Mouse (Mus musculus) heart, embryonic 15.5 days (tissue): ENCODE results near the gene Prss47. TPM values are rescaled to one million over a fixed set of nuclear protein-coding genes. Genes with fewer than 3 reads are reported as not detected.

Experiments used
- ATAC-seq: fragments of 200-750 bp; cut with Nextera tagmentation; replicated peaks from 2 replicates; pipeline ENCODE4 v1.8.0; 2017; ENCODE audit warnings: low read depth, moderate TSS enrichment; ENCODE audit not compliant: insufficient number of reproducible peaks, insufficient read depth, low FRiP score
- H3K27ac ChIP-seq: fragments of 300-500 bp; sonication (generic); 2 replicates; pipeline ENCODE4 v1.5.1; 2015; ENCODE audit warnings: mild to moderate bottlenecking, inconsistent platforms
- H3K27me3 ChIP-seq: fragments of 300-500 bp; sonication (generic); 2 replicates; pipeline ENCODE4 v1.6.1; 2015; ENCODE audit warnings: inconsistent platforms
- H3K36me3 ChIP-seq: fragments of 300-500 bp; sonication (generic); 2 replicates; pipeline ENCODE4 v1.6.1; 2015; ENCODE audit warnings: mild to moderate bottlenecking, inconsistent platforms
- H3K4me1 ChIP-seq: fragments of 300-500 bp; sonication (generic); replicated peaks from 2 replicates; pipeline ENCODE4 v1.6.1; 2015; ENCODE audit warnings: inconsistent platforms
- H3K4me2 ChIP-seq: fragments of 300-500 bp; sonication (generic); 2 replicates; pipeline ENCODE4 v1.6.1; 2015; ENCODE audit warnings: inconsistent platforms, mild to moderate bottlenecking, moderate library complexity
- H3K4me3 ChIP-seq: fragments of 300-500 bp; sonication (generic); 2 replicates; pipeline ENCODE4 v1.5.1; 2015; ENCODE audit warnings: mild to moderate bottlenecking, inconsistent platforms
- H3K9ac ChIP-seq: fragments of 300-500 bp; sonication (generic); 2 replicates; pipeline ENCODE4 v1.6.1; 2015; ENCODE audit warnings: mild to moderate bottlenecking, inconsistent platforms
- H3K9me3 ChIP-seq: fragments of 300-500 bp; sonication (generic); replicated peaks from 2 replicates; pipeline ENCODE4 v1.6.1; 2016; ENCODE audit warnings: inconsistent platforms
- WGBS: fragments of 180-500 bp; shearing (Covaris S2); methylation state at CpG from one replicate; pipeline ENCODE4 v1.1.7; 2015; ENCODE audit warnings: mixed read lengths; 5-methylcytosine and 5-hydroxymethylcytosine counted together
- polyA plus RNA-seq: library from polyadenylated mRNA; unstranded; fragments of >200 nt; fragmentation: Nextera tagmentation; extraction: Ambion mirVana; gene quantifications from 2 replicates; pipeline ENCODE4 v1.2.1, GENCODE M21; 2015

Gene Prss47
- polyA plus RNA-seq = not detected in 2 replicates

- H3K36me3 ChIP-seq = no peaks in the 10 kb centered on the region
- no peak within 1 kb of the TSS for H3K4me3 ChIP-seq
- no peaks in the 10 kb centered on the region for H3K4me1 ChIP-seq
- ATAC-seq = no peak
- 78% methylated on average over 9 of the region's 9 CpGs for WGBS
- H3K9ac ChIP-seq = no peak within 1 kb of the TSS
- H3K4me2 ChIP-seq = no peak within 1 kb of the TSS
- H3K27me3 ChIP-seq = no peaks in the 10 kb centered on the region
- no peak within 1 kb of the TSS for H3K27ac ChIP-seq
- H3K9me3 ChIP-seq = no peaks in the 10 kb centered on the region; the same call in 1 of the 2 replicates
These were observed at the start of gene Prss47 for GRCm38 (mm10) chr13:65052660-65053059. Gene Prss47, minus strand, starts transcription at chr13:65052760.

GRCm38 (mm10) chr13:65101232-65101631, 48.7 kb upstream of the Prss47 start:
- Histone ChIP-seq H3K9me3 (no peaks in the 10 kb centered on the region; the same call in 1 of the 2 replicates), H3K27ac (no peak overlapping the region), H3K4me2 (no peak overlapping the region), H3K4me1 (no peaks in the 10 kb centered on the region), H3K36me3 (no peaks in the 10 kb centered on the region), H3K9ac (no peak overlapping the region), H3K27me3 (no peaks in the 10 kb centered on the region), H3K4me3 (no peak overlapping the region)
- ATAC-seq = no peak
- 89% methylated on average over 3 of the region's 3 CpGs for WGBS

- Histone ChIP-seq H3K4me2 (no peak overlapping the region), H3K36me3 (no peaks in the 10 kb centered on the region), H3K4me3 (no peak overlapping the region), H3K9me3 (no peaks in the 10 kb centered on the region; the same call in 1 of the 2 replicates), H3K9ac (no peak overlapping the region), H3K27ac (no peak overlapping the region), H3K4me1 (no peaks in the 10 kb centered on the region), H3K27me3 (no peaks in the 10 kb centered on the region)
- ATAC-seq = no peak
- 92% methylated on average over 9 of the region's 9 CpGs for WGBS
These were observed 48.1 kb upstream of the Prss47 start for GRCm38 (mm10) chr13:65100678-65101077.

DNA sequence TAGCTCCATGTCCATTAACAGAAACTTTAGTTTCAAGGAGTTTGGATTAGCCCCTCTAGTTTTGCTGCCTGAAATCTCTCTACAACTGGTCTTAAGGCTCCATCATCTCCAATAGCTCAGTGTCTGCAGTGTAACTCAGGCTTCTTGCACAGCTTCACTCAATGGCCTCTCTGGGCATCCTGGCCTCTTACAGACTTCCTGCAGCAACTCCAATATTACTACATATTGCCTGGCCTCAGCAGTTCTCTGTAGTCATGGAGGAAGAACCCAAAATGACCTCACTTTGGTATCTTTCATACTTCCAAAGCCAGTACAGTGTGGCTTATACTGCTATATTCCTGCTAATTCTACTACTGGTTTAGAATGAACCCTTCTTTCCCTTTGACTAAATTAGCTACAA, 44.5 kb upstream of the Prss47 start:
- H3K4me2 ChIP-seq = no peak overlapping the region
- H3K27ac ChIP-seq = no peak overlapping the region
- H3K27me3 ChIP-seq = no peaks in the 10 kb centered on the region
- H3K9me3 ChIP-seq = no peaks in the 10 kb centered on the region
- no peak for ATAC-seq
- no peaks in the 10 kb centered on the region for H3K4me1 ChIP-seq
- H3K9ac ChIP-seq = no peak overlapping the region
- H3K36me3 ChIP-seq = peaks cover 5% of the 10 kb centered on the region; the same call in 1 of the 2 replicates
- H3K4me3 ChIP-seq = no peak overlapping the region

DNA sequence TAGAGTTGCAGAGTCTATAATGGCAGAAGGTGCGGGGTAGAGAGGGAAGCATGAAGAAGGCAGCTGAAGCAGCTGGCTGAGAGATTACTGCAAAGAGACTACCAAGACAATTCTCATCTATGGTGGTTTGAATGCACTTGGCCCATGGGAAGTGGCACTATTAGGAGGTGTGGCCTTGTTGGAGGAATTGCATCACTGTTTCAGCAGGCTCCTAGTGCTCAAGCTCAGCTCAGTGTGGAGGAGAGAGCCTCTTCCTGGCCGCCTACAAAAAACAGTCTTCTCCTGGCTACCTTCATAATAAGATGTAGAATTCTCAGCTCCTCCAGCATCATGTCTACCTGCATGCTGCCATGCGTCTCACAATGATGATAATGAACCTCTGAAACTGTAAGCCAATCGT, 43.4 kb upstream of the Prss47 start:
- 89% methylated on average over 4 of the region's 4 CpGs for WGBS
- ATAC-seq = no peak
- Histone ChIP-seq H3K36me3 (peaks cover 5% of the 10 kb centered on the region; the same call in 1 of the 2 replicates), H3K4me2 (no peak overlapping the region), H3K9ac (no peak overlapping the region), H3K9me3 (no peaks in the 10 kb centered on the region), H3K27ac (no peak overlapping the region), H3K4me3 (no peak overlapping the region), H3K27me3 (no peaks in the 10 kb centered on the region), H3K4me1 (no peaks in the 10 kb centered on the region)

GRCm38 (mm10) chr13:65069969-65070368, 17.4 kb upstream of the Prss47 start:
- H3K9ac ChIP-seq = no peak overlapping the region
- no peaks in the 10 kb centered on the region for H3K27me3 ChIP-seq
- peaks cover 35% of the 10 kb centered on the region for H3K36me3 ChIP-seq
- no peaks in the 10 kb centered on the region for H3K4me1 ChIP-seq
- H3K27ac ChIP-seq = no peak overlapping the region
- H3K4me3 ChIP-seq = no peak overlapping the region
- 82% methylated on average over 2 of the region's 2 CpGs for WGBS
- no peak overlapping the region for H3K4me2 ChIP-seq
- H3K9me3 ChIP-seq = no peaks in the 10 kb centered on the region
- no peak for ATAC-seq

GRCm38 (mm10) chr13:65035057-65035456, 17.5 kb downstream of the Prss47 start:
- H3K4me3 ChIP-seq = no peak overlapping the region
- WGBS = 60% methylated on average over 4 of the region's 4 CpGs
- ATAC-seq = no peak

DNA sequence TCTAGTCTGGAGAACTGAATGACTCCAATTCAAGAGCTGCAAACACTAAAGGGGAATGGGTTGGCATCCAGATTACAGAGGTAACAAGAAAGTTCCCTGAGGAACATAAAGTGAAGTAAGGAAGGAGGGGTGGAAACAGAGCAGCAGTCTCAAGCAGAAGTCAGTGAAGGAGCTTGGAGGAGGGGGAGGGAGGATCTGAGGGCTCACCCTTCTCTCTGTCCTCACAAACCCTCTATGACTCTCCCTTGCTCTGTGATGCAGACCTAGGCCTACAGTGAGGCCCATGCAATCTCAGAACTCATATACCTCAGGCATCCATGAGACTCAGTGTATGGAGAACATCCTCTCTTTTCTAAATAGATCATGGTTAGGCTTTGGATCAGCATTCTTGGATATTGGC, 19.8 kb downstream of the Prss47 start, which contains the start of gene Spata31d1c:
Gene Spata31d1c, plus strand, starts transcription at position 301 of the 400 bp plus-strand sequence.
- Histone ChIP-seq H3K4me3 (no peak within 1 kb of the TSS), H3K9ac (no peak within 1 kb of the TSS), H3K36me3 (no peaks in the 10 kb centered on the region), H3K4me2 (no peak within 1 kb of the TSS), H3K4me1 (no peaks in the 10 kb centered on the region), H3K27ac (no peak within 1 kb of the TSS), H3K9me3 (no peaks in the 10 kb centered on the region), H3K27me3 (no peaks in the 10 kb centered on the region)
- ATAC-seq = no peak

More at GRCm38 (mm10) chr13:65035057-65035456, 17.5 kb downstream of the Prss47 start:
- H3K27ac ChIP-seq = no peak overlapping the region
- no peaks in the 10 kb centered on the region for H3K9me3 ChIP-seq
- H3K9ac ChIP-seq = no peak overlapping the region
- H3K4me2 ChIP-seq = no peak overlapping the region
- no peaks in the 10 kb centered on the region for H3K4me1 ChIP-seq
- no peaks in the 10 kb centered on the region for H3K27me3 ChIP-seq
- no peaks in the 10 kb centered on the region for H3K36me3 ChIP-seq

DNA sequence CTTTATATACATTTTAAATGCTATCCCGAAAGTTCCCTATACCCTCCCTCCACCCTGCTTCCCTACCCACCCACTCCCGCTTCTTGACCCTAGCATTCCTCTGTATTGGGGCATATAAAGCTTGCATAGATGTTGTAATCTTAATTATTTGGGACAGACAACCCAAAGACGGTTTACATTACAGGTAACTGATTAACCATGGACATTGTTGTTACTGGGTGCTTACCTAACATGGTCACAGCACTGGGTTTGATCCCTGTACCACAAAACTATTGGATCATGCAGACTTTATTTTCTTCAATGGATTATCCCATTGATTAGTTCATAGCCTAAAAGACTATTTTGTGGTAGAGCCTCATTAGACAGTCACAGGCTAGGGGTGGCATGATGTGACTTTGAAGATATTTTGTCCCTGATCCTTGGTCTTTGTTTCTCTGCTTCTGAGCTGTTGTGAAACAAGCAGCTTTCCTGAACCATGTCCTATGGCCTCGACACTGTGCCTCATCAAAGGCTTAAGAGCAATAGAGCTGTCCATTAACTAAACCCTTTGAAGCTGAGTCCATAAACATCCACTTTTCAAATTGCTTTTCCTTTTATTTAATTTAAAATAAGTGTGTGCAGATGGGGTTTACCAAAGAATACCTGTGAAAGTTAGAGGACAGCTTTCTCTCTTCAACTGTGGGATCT, 41.4 kb downstream of the Prss47 start:
- no peaks in the 10 kb centered on the region for H3K36me3 ChIP-seq
- ATAC-seq = no peak
- no peaks in the 10 kb centered on the region for H3K27me3 ChIP-seq
- H3K9ac ChIP-seq = no peak overlapping the region
- no peak overlapping the region for H3K4me2 ChIP-seq
- H3K9me3 ChIP-seq = no peaks in the 10 kb centered on the region
- H3K27ac ChIP-seq = no peak overlapping the region
- H3K4me3 ChIP-seq = no peak overlapping the region
- 67% methylated on average over 4 of the region's 4 CpGs for WGBS
- H3K4me1 ChIP-seq = no peaks in the 10 kb centered on the region

DNA sequence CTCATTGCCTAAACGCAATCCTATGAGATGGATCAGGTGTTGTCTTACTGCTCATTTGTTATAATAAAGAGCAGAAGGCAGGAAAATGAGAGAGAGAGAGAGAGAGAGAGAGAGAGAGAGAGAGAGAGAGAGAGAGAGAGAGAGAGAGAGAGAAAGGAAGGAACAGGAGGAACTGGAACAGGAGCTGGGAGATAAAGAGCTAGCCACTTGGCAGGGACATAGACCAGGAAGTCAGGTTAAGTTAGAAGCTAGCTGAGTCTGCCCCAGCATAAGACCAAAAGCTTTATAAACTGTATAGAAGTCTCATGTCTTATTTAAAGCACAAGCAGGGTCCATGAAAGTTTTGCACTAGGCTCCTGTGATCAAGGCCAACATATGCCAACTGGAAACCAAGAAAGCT, 44.6 kb downstream of the Prss47 start:
- Histone ChIP-seq H3K4me2 (no peak overlapping the region), H3K27ac (no peak overlapping the region), H3K27me3 (no peaks in the 10 kb centered on the region), H3K36me3 (no peaks in the 10 kb centered on the region), H3K4me1 (no peaks in the 10 kb centered on the region), H3K9me3 (no peaks in the 10 kb centered on the region), H3K4me3 (no peak overlapping the region), H3K9ac (no peak overlapping the region)
- no peak for ATAC-seq
- WGBS = 64% methylated on average over 1 of the region's 1 CpGs

GRCm38 (mm10) chr13:65006760-65007159, 45.8 kb downstream of the Prss47 start:
- H3K27ac ChIP-seq = no peak overlapping the region
- H3K9ac ChIP-seq = no peak overlapping the region
- no peaks in the 10 kb centered on the region for H3K4me1 ChIP-seq
- no peak overlapping the region for H3K4me3 ChIP-seq
- H3K9me3 ChIP-seq = no peaks in the 10 kb centered on the region
- H3K27me3 ChIP-seq = no peaks in the 10 kb centered on the region
- no peak for ATAC-seq
- WGBS = 72% methylated on average over 1 of the region's 1 CpGs
- no peak overlapping the region for H3K4me2 ChIP-seq
- no peaks in the 10 kb centered on the region for H3K36me3 ChIP-seq

GRCm38 (mm10) chr13:65005414-65005813, 47.1 kb downstream of the Prss47 start:
- no peak overlapping the region for H3K9ac ChIP-seq
- H3K36me3 ChIP-seq = no peaks in the 10 kb centered on the region
- no peaks in the 10 kb centered on the region for H3K9me3 ChIP-seq
- H3K4me3 ChIP-seq = no peak overlapping the region
- no peak for ATAC-seq
- H3K4me2 ChIP-seq = no peak overlapping the region
- no peaks in the 10 kb centered on the region for H3K4me1 ChIP-seq
- H3K27ac ChIP-seq = no peak overlapping the region
- no peaks in the 10 kb centered on the region for H3K27me3 ChIP-seq
